Mouse (Mus musculus): ENCODE results near the gene Mrpl4.
"Not testable (repeated sequence)": the region's sequence is repeated elsewhere in the genome, so short reads cannot be mapped to it uniquely, and the experiment has no call there.

The Mrpl4 gene

GRCm38 (mm10) chr9:20986952-20987686, 15.4 kb upstream of the Mrpl4 start:
- peak; percentile 16 for DNase-seq (ENCODE audit: low spot score)

DNA sequence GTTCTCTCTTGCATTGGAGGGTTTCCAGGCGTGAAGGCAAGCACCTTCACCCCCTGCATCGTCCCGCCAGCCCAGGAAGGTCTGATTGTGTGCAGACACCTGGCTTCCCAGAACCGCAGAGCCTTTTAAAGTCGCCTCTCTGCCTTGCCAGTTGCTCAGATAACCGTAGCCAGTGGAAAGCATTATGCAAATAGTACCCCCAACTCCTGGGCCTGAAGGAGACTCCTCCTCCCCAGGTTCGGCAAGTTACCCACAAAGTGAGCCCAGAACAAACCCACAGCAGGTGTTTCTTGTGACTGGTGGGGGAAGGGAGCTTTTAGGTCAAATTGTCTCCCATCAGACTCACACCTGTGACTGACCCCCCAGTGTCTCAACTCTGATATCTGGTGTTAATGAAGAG, 14.6 kb upstream of the Mrpl4 start:
- DNase-seq (ENCODE audit: low spot score), result no peak

GRCm38 (mm10) chr9:20990861-20991260, 11.7 kb upstream of the Mrpl4 start:
- DNase-seq (ENCODE audit: low spot score), result no peak

DNA sequence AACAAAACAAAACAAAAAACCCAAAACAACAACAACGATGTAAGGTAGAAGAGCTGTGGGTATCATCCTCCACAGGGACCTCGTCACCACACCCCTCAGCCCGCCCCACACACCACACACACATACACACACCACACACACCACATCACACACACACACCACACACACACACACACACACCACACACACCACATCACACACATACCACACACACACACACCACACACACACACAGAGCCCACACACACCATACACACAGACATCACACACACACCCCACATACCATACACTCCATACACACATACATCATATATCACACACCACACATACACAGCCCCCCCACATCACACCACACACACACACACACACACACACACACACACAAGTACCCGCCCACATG, 11.0 kb upstream of the Mrpl4 start:
- DNase-seq (ENCODE audit: low spot score), result no peak

- no peak for DNase-seq (ENCODE audit: low spot score)
Observed at GRCm38 (mm10) chr9:20993165-20993898, 9.2 kb upstream of the Mrpl4 start.

- no peak for DNase-seq (ENCODE audit: low spot score)
Observed at GRCm38 (mm10) chr9:20995069-20995468, 7.5 kb upstream of the Mrpl4 start.

DNA sequence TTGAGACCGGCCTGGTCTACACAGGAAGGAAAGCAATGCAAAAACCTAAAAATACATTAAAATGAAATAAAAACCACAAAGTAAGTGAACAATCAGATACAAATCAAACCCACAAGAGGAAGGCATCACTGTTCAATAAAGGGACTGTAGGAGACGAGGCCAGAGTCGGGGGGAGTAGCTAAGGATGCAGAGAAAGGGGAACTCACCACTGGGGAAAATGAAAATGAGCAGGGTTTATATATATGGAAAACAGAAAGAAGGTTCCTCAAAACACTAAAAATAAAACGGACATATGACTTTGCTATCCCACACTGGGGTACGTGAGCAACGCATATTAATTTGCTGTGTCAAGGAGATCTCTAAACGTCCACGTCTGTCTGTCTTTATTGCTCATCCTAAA, 5.5 kb upstream of the Mrpl4 start:
- no peak for DNase-seq (ENCODE audit: low spot score)

GRCm38 (mm10) chr9:20998337-20998736, 4.2 kb upstream of the Mrpl4 start:
- DNase-seq (ENCODE audit: low spot score), result not testable (repeated sequence)

- DNase-seq (ENCODE audit: low spot score), result no peak
Observed at GRCm38 (mm10) chr9:21000811-21001210, 1.7 kb upstream of the Mrpl4 start.

GRCm38 (mm10) chr9:21001651-21002200, 812 bp upstream of the Mrpl4 start:
- DNase-seq (ENCODE audit: low spot score), result no peak

GRCm38 (mm10) chr9:21002270-21002626, 290 bp upstream of the Mrpl4 start:
- no peak for DNase-seq (ENCODE audit: low spot score)

- no peak for DNase-seq (ENCODE audit: low spot score)
Observed at GRCm38 (mm10) chr9:21007313-21007952, 4.9 kb downstream of the Mrpl4 start.

DNA sequence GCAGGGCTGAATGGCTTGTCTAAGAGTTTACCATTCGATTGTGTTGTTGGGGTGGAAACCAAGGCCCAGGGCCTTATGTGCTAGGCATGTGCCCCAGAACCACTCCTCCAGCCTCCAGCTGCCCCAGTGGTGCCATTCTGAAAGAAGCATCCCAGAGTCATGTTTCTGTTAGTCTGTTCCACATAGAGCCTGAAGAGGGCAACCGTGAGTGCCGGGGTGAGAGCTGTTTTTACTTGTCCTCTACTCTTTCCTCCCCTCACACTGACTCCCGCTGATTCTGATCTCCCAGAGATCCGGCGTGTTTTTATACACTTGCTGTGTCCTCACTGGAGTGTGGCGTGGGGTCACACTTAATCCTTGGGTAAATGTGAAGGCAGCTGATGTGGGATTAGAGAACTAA, 5.5 kb downstream of the Mrpl4 start:
- DNase-seq (ENCODE audit: low spot score), result no peak

- no peak for DNase-seq (ENCODE audit: low spot score)
Observed at GRCm38 (mm10) chr9:21010362-21010761, 7.8 kb downstream of the Mrpl4 start.

- DNase-seq (ENCODE audit: low spot score), result not testable (repeated sequence)
Observed at GRCm38 (mm10) chr9:21010939-21011541, 8.5 kb downstream of the Mrpl4 start.

- no peak for DNase-seq (ENCODE audit: low spot score)
Observed at GRCm38 (mm10) chr9:21011846-21012312, 9.3 kb downstream of the Mrpl4 start.

DNA sequence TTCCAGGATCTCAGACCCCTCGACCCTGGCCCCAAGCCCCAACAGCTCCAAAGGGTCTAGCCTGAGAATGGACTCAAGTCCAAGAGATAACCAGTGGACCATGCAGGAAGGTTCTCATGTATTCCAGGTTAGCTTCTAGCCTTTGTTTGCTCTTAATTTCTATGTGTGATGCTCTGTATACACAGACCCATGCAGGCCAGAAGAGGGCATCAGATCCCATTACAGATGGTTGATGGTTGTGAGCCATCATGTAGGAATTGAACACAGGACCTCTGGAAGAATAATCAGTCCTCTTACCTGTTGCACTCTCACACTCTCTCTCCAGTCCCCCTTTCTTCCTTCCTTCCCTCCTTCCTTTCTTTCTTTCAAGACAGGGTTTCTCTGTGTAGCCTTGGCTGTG, 9.8 kb downstream of the Mrpl4 start:
- DNase-seq (ENCODE audit: low spot score), result no peak

DNA sequence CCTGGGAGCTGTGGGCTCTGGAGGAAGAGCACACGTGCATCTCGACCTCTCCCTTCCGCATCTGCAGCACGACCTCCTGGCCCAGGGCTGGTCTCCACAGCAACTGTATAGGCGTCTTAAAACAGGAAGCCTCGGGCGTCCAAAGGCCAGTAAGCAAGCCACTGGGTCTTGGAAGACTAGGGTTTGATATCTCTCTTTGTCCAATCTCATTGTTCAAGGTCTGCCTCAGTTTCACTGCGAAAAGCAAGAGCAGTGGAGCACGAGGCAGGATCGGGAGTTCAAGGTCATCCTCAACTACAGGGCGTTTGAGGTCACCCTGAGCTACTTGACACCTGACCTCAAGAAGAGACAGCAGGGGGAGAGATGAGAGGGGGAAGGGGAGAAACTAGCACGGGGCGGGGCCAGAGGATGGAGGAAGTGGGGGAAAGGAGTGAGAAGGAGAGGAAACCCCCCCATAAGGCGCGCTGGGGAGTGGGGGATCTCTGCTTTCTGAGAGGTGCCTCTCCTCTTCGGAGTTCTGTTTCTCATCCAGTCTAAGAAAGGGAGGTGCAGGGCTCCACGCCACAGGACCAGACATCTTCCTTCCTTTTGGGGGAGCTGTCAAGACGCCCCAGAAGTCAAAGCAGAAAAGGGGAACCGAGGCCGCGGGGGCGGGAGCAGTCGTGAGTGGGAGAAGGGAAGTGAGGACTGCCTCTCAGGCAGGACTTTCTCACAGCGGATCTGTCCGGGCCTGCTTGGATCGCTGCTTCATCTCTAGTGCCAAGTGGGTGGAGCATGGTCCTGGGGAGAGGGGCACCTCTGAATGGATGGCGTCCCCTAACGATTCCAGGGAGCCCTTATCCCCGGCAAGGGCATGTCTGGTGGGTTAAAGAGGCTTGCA, 12.4 kb downstream of the Mrpl4 start:
- DNase-seq (ENCODE audit: low spot score), result peak; percentile 39

DNA sequence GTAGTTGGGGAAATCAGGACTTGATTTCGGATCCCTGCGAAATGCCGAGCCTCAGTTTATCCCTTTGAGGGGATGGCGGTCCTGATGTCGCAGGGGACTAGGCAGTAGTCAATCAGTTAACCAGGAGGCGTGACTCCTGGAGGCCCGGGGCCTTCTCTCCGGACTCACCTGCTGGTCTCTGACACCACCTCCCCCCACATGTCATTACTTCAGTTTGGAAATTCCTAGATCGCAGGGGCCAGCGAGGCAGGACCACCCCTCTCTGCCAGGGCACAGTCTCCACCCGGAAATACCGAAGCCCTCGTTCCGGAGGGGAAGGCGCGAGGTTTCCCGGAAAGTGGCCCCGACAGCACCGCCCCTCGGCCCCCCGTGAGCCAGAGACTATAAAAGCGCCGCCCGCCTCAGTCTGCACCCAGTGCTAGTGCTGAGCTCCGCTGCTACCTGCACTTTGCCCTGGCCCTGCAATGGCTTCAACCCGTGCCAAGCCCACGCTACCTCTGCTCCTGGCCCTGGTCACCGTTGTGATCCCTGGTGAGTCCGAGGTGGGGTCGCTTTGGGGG, 13.1 kb downstream of the Mrpl4 start, which contains the start of gene Icam1:
Gene Icam1 (plus strand): TSS at position 415 of the 560 bp plus-strand sequence.
- peak; percentile 59 for DNase-seq (ENCODE audit: low spot score)

DNA sequence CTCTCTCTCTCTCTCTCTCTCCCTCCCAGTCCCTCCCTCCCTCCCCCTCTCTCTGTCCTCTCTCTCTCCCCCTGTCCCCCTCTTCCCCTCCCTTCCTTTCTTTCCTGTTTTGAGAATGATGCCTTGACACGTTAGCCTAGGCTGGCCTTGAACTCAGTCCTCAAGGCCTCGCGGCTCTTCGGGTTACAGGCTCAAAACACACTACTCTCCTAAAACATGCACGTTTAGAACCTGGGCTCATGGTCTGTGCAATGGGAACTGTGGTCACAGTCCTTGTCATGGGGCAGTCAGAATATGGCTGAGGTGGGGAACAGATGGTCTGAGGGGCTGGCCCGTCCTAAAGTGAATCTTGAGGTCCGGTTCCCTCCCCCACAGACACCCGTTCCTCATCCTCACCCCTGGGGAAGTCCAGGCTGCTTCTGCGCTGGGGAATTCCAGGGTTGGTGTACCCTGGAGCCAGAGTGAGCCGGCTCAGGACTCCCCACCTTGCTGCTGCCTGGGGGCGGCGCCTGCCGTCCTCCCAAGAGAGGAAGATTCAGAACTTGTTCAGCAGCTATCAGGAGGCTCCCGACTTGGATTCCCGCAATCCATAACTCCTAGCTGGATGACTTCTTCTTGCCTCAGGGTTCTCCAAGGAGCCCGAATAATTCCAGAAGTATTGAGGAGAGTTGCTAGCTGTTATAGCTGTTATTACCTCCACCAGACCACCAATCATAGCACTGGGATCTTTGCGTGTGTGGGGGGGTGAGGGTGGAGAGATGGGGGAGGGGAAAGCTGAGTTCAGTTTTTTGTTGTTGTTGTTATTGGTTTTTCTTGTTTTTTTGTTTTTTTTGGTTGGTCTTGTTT, 14.0 kb downstream of the Mrpl4 start:
- DNase-seq (ENCODE audit: low spot score), result no peak

Measured in ovary, postnatal 10 days (tissue).